Mouse (Mus musculus): ENCODE measurements around the gene Sez6. TPM values are rescaled to one million over a fixed set of nuclear protein-coding genes. Genes with fewer than 3 reads are reported as not detected.

The Sez6 gene
- polyA plus RNA-seq (2012; rRNA removed), result 1.1 TPM in 2 replicates

DNA sequence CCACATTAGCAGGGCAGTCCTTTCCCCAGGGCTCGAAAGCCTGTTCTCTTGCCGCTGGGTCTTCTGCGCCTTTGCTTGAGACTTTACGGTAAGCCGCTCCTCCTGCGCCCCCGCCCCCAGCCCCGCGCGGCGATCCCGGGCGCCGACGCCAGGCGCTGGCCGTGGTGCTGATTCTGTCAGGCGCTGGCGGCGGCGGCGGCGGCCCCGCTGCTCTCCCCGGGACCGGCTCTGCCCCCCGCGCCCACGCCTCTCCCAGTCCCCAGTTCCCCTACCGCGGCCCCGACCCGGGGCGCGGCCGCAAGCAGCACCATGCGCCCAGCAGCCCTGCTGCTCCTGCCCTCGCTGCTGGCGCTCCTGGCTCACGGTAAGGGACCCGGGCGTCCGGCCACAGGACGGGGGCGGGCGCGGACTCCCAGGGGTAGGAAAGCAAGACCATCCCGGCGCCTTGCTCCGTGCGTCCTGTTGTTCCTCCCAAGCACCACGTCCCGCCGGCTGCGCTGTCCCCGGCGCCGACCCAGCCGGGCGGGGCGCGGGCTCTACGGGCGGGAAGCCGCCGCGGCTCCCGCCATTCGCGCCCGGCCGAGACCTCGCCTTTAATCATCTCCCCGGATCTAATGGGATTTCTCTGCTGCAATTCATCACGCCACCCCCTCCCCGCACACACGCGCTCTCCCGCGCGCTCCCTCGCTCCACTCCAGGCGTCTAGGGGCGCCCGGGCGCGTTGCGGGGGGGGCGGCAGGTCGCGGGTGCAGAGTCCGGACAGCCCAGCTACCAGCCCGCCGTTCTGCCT is at the start of gene Sez6:
Gene Sez6, plus strand, starts transcription at position 50 of the 790 bp plus-strand sequence.
- Histone ChIP-seq H3K27me3 (ENCODE audit: control insufficient read depth, insufficient read depth, low read length) (peaks cover 37% of the 10 kb centered on the region), H3K4me3 (ENCODE audit: control insufficient read depth, insufficient read depth, low read length) (no peak within 1 kb of the TSS), H3K4me1 (replicated peaks; ENCODE audit: control insufficient read depth, insufficient read depth, low read length) (peaks cover 9% of the 10 kb centered on the region), H3K27ac (ENCODE audit: control insufficient read depth, insufficient read depth, low read length) (no peak within 1 kb of the TSS), H3K36me3 (ENCODE audit: control insufficient read depth, insufficient read depth, low read length) (no peaks in the 10 kb centered on the region)
- peak; percentile 83 for DNase-seq
- WGBS, result 1% methylated on average over 94 of the region's 94 CpGs
- TF ChIP-seq POLR2A (IDR thresholded peaks at IDR 0.05; ENCODE audit: control insufficient read depth, extremely low read depth, insufficient read depth, low read length, poor library complexity), result no peak
- TF ChIP-seq CTCF (IDR thresholded peaks at IDR 0.05; ENCODE audit: borderline replicate concordance, control insufficient read depth, extremely low read depth, insufficient read depth, low read length, poor library complexity), result no peak

GRCm38 (mm10) chr11:77884524-77885245 is 45.9 kb upstream of the Sez6 start:
- Histone ChIP-seq H3K27me3 (ENCODE audit: control insufficient read depth, insufficient read depth, low read length) (no peaks in the 10 kb centered on the region), H3K36me3 (ENCODE audit: control insufficient read depth, insufficient read depth, low read length) (no peaks in the 10 kb centered on the region), H3K27ac (ENCODE audit: control insufficient read depth, insufficient read depth, low read length) (no peak overlapping the region), H3K4me1 (replicated peaks; ENCODE audit: control insufficient read depth, insufficient read depth, low read length) (peaks cover 35% of the 10 kb centered on the region), H3K4me3 (ENCODE audit: control insufficient read depth, insufficient read depth, low read length) (no peak overlapping the region)
- TF ChIP-seq POLR2A (IDR thresholded peaks at IDR 0.05; ENCODE audit: control insufficient read depth, extremely low read depth, insufficient read depth, low read length, poor library complexity) (no peak), CTCF (IDR thresholded peaks at IDR 0.05; ENCODE audit: borderline replicate concordance, control insufficient read depth, extremely low read depth, insufficient read depth, low read length, poor library complexity) (no peak)
- 89% methylated on average over 10 of the region's 10 CpGs for WGBS
- DNase-seq, result no peak

- Histone ChIP-seq H3K4me3 (ENCODE audit: control insufficient read depth, insufficient read depth, low read length) (no peak overlapping the region), H3K27me3 (ENCODE audit: control insufficient read depth, insufficient read depth, low read length) (no peaks in the 10 kb centered on the region), H3K36me3 (ENCODE audit: control insufficient read depth, insufficient read depth, low read length) (no peaks in the 10 kb centered on the region), H3K4me1 (replicated peaks; ENCODE audit: control insufficient read depth, insufficient read depth, low read length) (peaks cover 38% of the 10 kb centered on the region), H3K27ac (ENCODE audit: control insufficient read depth, insufficient read depth, low read length) (no peak overlapping the region)
- DNase-seq, result no peak
- WGBS, result 86% methylated on average over 8 of the region's 8 CpGs
- no peak for TF ChIP-seq POLR2A (IDR thresholded peaks at IDR 0.05; ENCODE audit: control insufficient read depth, extremely low read depth, insufficient read depth, low read length, poor library complexity)
- TF ChIP-seq CTCF (IDR thresholded peaks at IDR 0.05; ENCODE audit: borderline replicate concordance, control insufficient read depth, extremely low read depth, insufficient read depth, low read length, poor library complexity), result no peak
Observed at GRCm38 (mm10) chr11:77885246-77885575, 45.4 kb upstream of the Sez6 start.

GRCm38 (mm10) chr11:77887373-77887960 is 43.1 kb upstream of the Sez6 start:
- H3K27ac ChIP-seq (ENCODE audit: control insufficient read depth, insufficient read depth, low read length), result peak overlapping the region; percentile 98
- peak; percentile 87 for DNase-seq
- H3K36me3 ChIP-seq (ENCODE audit: control insufficient read depth, insufficient read depth, low read length), result no peaks in the 10 kb centered on the region
- H3K27me3 ChIP-seq (ENCODE audit: control insufficient read depth, insufficient read depth, low read length), result no peaks in the 10 kb centered on the region
- TF ChIP-seq CTCF (IDR thresholded peaks at IDR 0.05; ENCODE audit: borderline replicate concordance, control insufficient read depth, extremely low read depth, insufficient read depth, low read length, poor library complexity) (no peak), POLR2A (IDR thresholded peaks at IDR 0.05; ENCODE audit: control insufficient read depth, extremely low read depth, insufficient read depth, low read length, poor library complexity) (peak; percentile 66; the same call in 1 of the 2 replicates)
- peaks cover 43% of the 10 kb centered on the region for H3K4me1 ChIP-seq (replicated peaks; ENCODE audit: control insufficient read depth, insufficient read depth, low read length)
- peak overlapping the region; percentile 56 for H3K4me3 ChIP-seq (ENCODE audit: control insufficient read depth, insufficient read depth, low read length)
- WGBS, result 5% methylated on average over 17 of the region's 17 CpGs

- DNase-seq, result no peak
- WGBS, result 89% methylated on average over 5 of the region's 5 CpGs
- TF ChIP-seq CTCF (IDR thresholded peaks at IDR 0.05; ENCODE audit: borderline replicate concordance, control insufficient read depth, extremely low read depth, insufficient read depth, low read length, poor library complexity), result no peak
- no peak for TF ChIP-seq POLR2A (IDR thresholded peaks at IDR 0.05; ENCODE audit: control insufficient read depth, extremely low read depth, insufficient read depth, low read length, poor library complexity)
- no peaks in the 10 kb centered on the region for H3K36me3 ChIP-seq (ENCODE audit: control insufficient read depth, insufficient read depth, low read length)
- no peaks in the 10 kb centered on the region for H3K27me3 ChIP-seq (ENCODE audit: control insufficient read depth, insufficient read depth, low read length)
- peak overlapping the region; percentile 45; the same call in 1 of the 2 replicates for H3K27ac ChIP-seq (ENCODE audit: control insufficient read depth, insufficient read depth, low read length)
- no peak overlapping the region for H3K4me3 ChIP-seq (ENCODE audit: control insufficient read depth, insufficient read depth, low read length)
- peaks cover 50% of the 10 kb centered on the region for H3K4me1 ChIP-seq (replicated peaks; ENCODE audit: control insufficient read depth, insufficient read depth, low read length)
Observed at GRCm38 (mm10) chr11:77888846-77889245, 41.8 kb upstream of the Sez6 start.

GRCm38 (mm10) chr11:77889484-77889883 is 41.1 kb upstream of the Sez6 start:
- WGBS, result 13% methylated on average over 1 of the region's 2 CpGs
- TF ChIP-seq CTCF (IDR thresholded peaks at IDR 0.05; ENCODE audit: borderline replicate concordance, control insufficient read depth, extremely low read depth, insufficient read depth, low read length, poor library complexity) (no peak), POLR2A (IDR thresholded peaks at IDR 0.05; ENCODE audit: control insufficient read depth, extremely low read depth, insufficient read depth, low read length, poor library complexity) (no peak)
- DNase-seq, result no peak
- Histone ChIP-seq H3K4me3 (ENCODE audit: control insufficient read depth, insufficient read depth, low read length) (no peak overlapping the region), H3K27ac (ENCODE audit: control insufficient read depth, insufficient read depth, low read length) (no peak overlapping the region), H3K36me3 (ENCODE audit: control insufficient read depth, insufficient read depth, low read length) (no peaks in the 10 kb centered on the region), H3K27me3 (ENCODE audit: control insufficient read depth, insufficient read depth, low read length) (no peaks in the 10 kb centered on the region), H3K4me1 (replicated peaks; ENCODE audit: control insufficient read depth, insufficient read depth, low read length) (peaks cover 53% of the 10 kb centered on the region)

All from thymus, adult 2 months (tissue).